Mouse (Mus musculus) ES-E14 (cell line): ENCODE data around the gene Slit1. TPM values are rescaled to one million over a fixed set of nuclear protein-coding genes. Genes with fewer than 3 reads are reported as not detected.

Experiments
- DNase-seq: peaks from one replicate; pipeline ENCODE4 v3.0.0-alpha.2; 2013; ENCODE audit warnings: low read depth, low spot score
- H3K27ac ChIP-seq: 2 replicates; pipeline ENCODE4 v1.5.1; 2012; ENCODE audit warnings: low read depth, mild to moderate bottlenecking, low read length, moderate library complexity, mixed read lengths; ENCODE audit not compliant: poor library complexity, insufficient read depth, severe bottlenecking
- H3K36me3 ChIP-seq: 2 replicates; pipeline ENCODE4 v1.6.1; 2012; ENCODE audit warnings: mild to moderate bottlenecking, low read length, moderate library complexity, mixed read lengths; ENCODE audit not compliant: control insufficient read depth, poor library complexity, insufficient read depth, severe bottlenecking
- H3K4me1 ChIP-seq, 2 experiments: fragments of 150-350 bp in 1 of 2; sonication (generic) in 1 of 2; 2 replicates each; pipeline ENCODE4 v1.6.1; 2012; ENCODE audit warnings: low read length in 2 of 2, mild to moderate bottlenecking in 1 of 2, mixed read lengths in 1 of 2; ENCODE audit not compliant: control insufficient read depth in 2 of 2, insufficient read depth in 2 of 2, poor library complexity in 1 of 2
- H3K4me3 ChIP-seq, 2 experiments: fragments of 150-350 bp in 1 of 2; sonication (generic) in 1 of 2; 2 replicates each; pipeline ENCODE4 v1.5.1; 2012; ENCODE audit warnings: low read length in 2 of 2, low read depth in 1 of 2, mild to moderate bottlenecking in 1 of 2, mixed read lengths in 1 of 2; ENCODE audit not compliant: insufficient read depth in 1 of 2, poor library complexity in 1 of 2, severe bottlenecking in 1 of 2
- H3K9ac ChIP-seq: 2 replicates; pipeline ENCODE4 v1.6.1; 2012; ENCODE audit warnings: low read depth, mild to moderate bottlenecking, low read length, mixed read lengths; ENCODE audit not compliant: poor library complexity, insufficient read depth, severe bottlenecking
- H3K9me3 ChIP-seq: fragments of 150-350 bp; sonication (generic); 2 replicates; pipeline ENCODE4 v1.6.1; 2012; ENCODE audit warnings: low read depth, mild to moderate bottlenecking, low read length; ENCODE audit not compliant: control insufficient read depth, insufficient read depth
- CHD2 ChIP-seq: IDR thresholded peaks from 2 replicates; pipeline ENCODE4 v1.6.1; 2014; ENCODE audit warnings: mild to moderate bottlenecking, low read depth, low read length, inconsistent platforms
- HCFC1 ChIP-seq: IDR thresholded peaks from 2 replicates; pipeline ENCODE4 v1.6.1; 2012; ENCODE audit warnings: low read length, inconsistent platforms, borderline replicate concordance; ENCODE audit not compliant: insufficient read depth
- MAFK ChIP-seq: IDR thresholded peaks from 2 replicates; pipeline ENCODE4 v1.6.1; 2014; ENCODE audit warnings: mild to moderate bottlenecking, low read depth, low read length, inconsistent platforms; ENCODE audit not compliant: insufficient read depth
- ZC3H11A ChIP-seq: IDR thresholded peaks from 2 replicates; pipeline ENCODE4 v1.6.1; 2012; ENCODE audit warnings: low read depth, mild to moderate bottlenecking, inconsistent platforms, low read length, borderline replicate concordance
- ZNF384 ChIP-seq: IDR thresholded peaks from 2 replicates; pipeline ENCODE4 v1.6.1; 2012; ENCODE audit warnings: low read depth, low read length, inconsistent platforms
- in situ Hi-C, 2 experiments: fragments of 600-800 bp; cut with MboI; formaldehyde crosslinking; loops; one replicate each; pipeline ENCODE4 v1.15.1; 2025; ENCODE audit warnings: low sequenced_read_pairs in 2 of 2, inconsistent platforms in 1 of 2; ENCODE audit not compliant: unreplicated experiment in 2 of 2
- total RNA-seq: library from RNA; depleted of rRNA; stranded (reverse); fragments of 300-350 nt; gene quantifications from 2 replicates; pipeline ENCODE4 v1.2.3, GENCODE M21; 2012

The Slit1 gene
- total RNA-seq, 1 experiment: 1.4 TPM

DNA sequence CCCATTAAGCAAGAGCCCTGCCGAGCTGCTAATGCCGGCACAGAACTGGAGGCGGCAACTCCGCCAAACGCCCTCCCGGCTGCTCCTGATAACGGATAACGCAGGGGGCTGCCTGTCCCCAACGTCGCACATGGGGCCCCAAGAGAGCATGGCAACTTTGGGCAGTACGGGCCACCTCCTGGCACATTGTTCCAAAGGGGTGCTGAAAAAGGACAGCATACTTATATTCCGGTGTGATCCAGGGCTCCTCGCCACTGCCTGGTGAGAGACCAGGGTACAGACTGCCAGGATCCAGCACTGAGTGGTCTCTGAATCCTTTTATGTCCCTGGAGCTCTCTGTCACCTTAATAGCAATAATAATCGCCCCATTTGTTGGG, 5.0 kb downstream of the Slit1 start:
- no peaks in the 10 kb centered on the region for H3K9me3 ChIP-seq
- no peak overlapping the region for H3K27ac ChIP-seq
- TF ChIP-seq ZNF384: no peak
- no peak for TF ChIP-seq MAFK
- DNase-seq: no peak
- H3K4me1 ChIP-seq: peaks cover 0 to 5% of the 10 kb centered on the region in 2 experiments; a peak in 1 of 4 replicates
- no peak overlapping the region for H3K9ac ChIP-seq
- no peaks in the 10 kb centered on the region for H3K36me3 ChIP-seq
- in situ Hi-C loops: no loop called here
- no peak overlapping the region; a peak in 1 of 4 replicates for H3K4me3 ChIP-seq

DNA sequence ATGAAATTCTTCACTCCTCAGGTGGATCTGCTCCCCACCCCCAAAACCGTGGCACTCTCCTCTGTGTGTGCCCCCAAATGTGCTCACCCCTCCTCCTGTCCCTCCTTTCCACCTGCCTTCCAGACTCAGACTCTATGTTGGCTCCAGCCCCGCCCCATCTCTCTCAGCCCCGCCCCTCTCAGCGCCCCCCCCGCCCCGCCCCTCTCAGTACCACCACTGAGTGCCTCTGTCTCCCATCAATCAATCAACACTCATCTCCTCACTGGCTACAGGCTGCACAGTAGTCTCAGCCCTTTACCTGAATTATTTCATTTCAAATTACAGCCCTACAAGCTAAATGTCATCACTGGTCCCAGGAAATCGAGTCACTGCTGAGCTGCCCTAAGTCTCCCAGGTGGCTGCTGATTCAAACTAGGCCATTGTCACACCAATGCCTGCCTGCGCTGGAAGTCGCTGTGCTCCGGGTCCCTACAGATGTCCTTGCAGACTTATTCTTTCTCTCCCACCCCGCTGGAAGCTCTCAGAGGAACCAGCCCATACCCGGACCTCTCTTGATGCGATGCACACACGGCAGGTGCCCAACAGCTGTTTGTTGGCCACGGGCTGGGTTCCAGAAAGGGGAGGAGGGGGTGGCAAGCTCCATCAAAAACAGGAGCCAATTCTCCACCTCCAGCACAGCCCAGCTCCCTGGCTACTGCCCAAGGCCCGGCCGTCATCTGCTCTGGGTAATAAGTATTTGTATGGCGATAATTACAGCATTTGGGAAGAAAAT, 5.6 kb downstream of the Slit1 start:
- H3K4me3 ChIP-seq: peak overlapping the region in 1 of 2 experiments; percentile 36; a peak in 2 of 4 replicates
- H3K4me1 ChIP-seq: no peaks in the 10 kb centered on the region; a peak in 1 of 4 replicates
- no peak overlapping the region for H3K9ac ChIP-seq
- H3K27ac ChIP-seq: no peak overlapping the region
- no peaks in the 10 kb centered on the region for H3K36me3 ChIP-seq
- H3K9me3 ChIP-seq: no peaks in the 10 kb centered on the region
- TF ChIP-seq HCFC1: no peak
- no peak for TF ChIP-seq CHD2
- TF ChIP-seq ZNF384: no peak
- no peak for TF ChIP-seq MAFK
- no peak for TF ChIP-seq ZC3H11A
- in situ Hi-C loops: no loop called here
- DNase-seq: no peak

DNA sequence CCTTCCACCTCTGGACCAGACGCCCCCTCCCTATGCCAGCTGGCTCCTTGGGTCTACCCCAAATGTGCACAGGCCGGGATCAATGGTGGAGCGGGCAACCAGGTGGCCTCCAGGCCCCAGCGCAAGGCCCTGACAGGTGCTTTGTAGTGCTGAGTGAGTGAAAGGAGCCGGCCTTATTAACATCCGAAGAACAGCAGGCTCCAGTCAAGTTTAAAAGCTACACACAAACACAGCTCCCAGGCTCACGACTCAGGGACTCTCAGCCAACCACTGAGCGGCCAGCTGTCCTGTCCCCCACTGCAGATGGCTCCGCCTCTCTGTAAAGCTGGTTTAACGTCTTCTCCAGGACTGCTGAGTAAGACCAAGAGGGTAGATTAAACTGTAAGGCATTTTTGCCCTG, 8.8 kb downstream of the Slit1 start:
- H3K9me3 ChIP-seq: no peaks in the 10 kb centered on the region
- H3K9ac ChIP-seq: no peak overlapping the region
- no peaks in the 10 kb centered on the region; a peak in 1 of 4 replicates for H3K4me1 ChIP-seq
- in situ Hi-C loops: no loop called here
- no peak overlapping the region for H3K27ac ChIP-seq
- no peak overlapping the region for H3K4me3 ChIP-seq
- H3K36me3 ChIP-seq: no peaks in the 10 kb centered on the region
- TF ChIP-seq HCFC1 (no peak), MAFK (no peak), ZNF384 (no peak), ZC3H11A (no peak), CHD2 (no peak)
- no peak for DNase-seq

DNA sequence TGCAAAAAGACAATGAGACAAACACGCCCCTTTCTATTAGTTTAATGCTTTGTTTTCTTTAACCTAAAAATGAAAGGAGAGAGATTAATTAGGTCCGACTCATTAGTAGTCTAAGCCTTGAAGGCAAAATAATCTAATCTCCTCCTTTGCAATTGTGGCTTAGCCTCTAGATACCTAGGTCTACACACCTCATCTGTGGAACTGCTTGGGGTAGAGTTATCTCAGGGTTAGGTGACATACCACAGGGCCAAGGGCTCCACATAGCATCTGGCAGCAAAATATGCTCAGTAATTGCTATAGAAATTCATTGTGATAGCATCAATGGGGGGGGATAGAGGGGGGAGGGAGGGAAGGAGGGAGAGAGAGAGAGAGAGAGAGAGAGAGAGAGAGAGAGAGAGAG, 18.0 kb downstream of the Slit1 start:
- Histone ChIP-seq H3K9ac (no peak overlapping the region), H3K9me3 (no peaks in the 10 kb centered on the region), H3K4me1 (peaks cover 0 to 5% of the 10 kb centered on the region in 2 experiments; a peak in 1 of 4 replicates), H3K4me3 (no peak overlapping the region), H3K36me3 (no peaks in the 10 kb centered on the region), H3K27ac (no peak overlapping the region)
- no peak for DNase-seq
- in situ Hi-C loops: no loop called here
- TF ChIP-seq ZNF384 (no peak), HCFC1 (no peak), ZC3H11A (no peak), CHD2 (no peak), MAFK (no peak)
